Mouse (Mus musculus) limb, embryonic 14.5 days (tissue): ENCODE results near the gene Slc13a4. TPM values are rescaled to one million over a fixed set of nuclear protein-coding genes. Genes with fewer than 3 reads are reported as not detected.

Experiments
- ATAC-seq: fragments of 200-750 bp; cut with Nextera tagmentation; 2 replicates; pipeline ENCODE4 v1.8.0; 2017; ENCODE audit warnings: low read depth, moderate number of reproducible peaks, moderate TSS enrichment; ENCODE audit not compliant: low FRiP score
- DNase-seq: peaks from one replicate; pipeline ENCODE4 v3.0.0-alpha.2; 2015; ENCODE audit warnings: low spot score
- H3K27ac ChIP-seq: fragments of 300-500 bp; sonication (generic); replicated peaks from 2 replicates; pipeline ENCODE4 v1.5.1; 2014; ENCODE audit warnings: low read depth, mild to moderate bottlenecking, low read length, moderate library complexity, mixed read lengths
- H3K27me3 ChIP-seq: fragments of 300-500 bp; sonication (generic); 2 replicates; pipeline ENCODE4 v1.6.1; 2014; ENCODE audit warnings: low read length, mixed read lengths; ENCODE audit not compliant: control insufficient read depth, insufficient read depth
- H3K36me3 ChIP-seq: fragments of 300-500 bp; sonication (generic); 2 replicates; pipeline ENCODE4 v1.6.1; 2014; ENCODE audit warnings: mild to moderate bottlenecking, low read length, moderate library complexity, mixed read lengths; ENCODE audit not compliant: control insufficient read depth, insufficient read depth
- H3K4me1 ChIP-seq: fragments of 300-500 bp; sonication (generic); 2 replicates; pipeline ENCODE4 v1.6.1; 2014; ENCODE audit warnings: antibody characterized with exemption, low read length, mixed read lengths; ENCODE audit not compliant: control insufficient read depth, insufficient read depth
- H3K4me2 ChIP-seq: fragments of 300-500 bp; sonication (generic); replicated peaks from 2 replicates; pipeline ENCODE4 v1.6.1; 2014; ENCODE audit warnings: low read depth, mild to moderate bottlenecking, low read length, moderate library complexity; ENCODE audit not compliant: severe bottlenecking
- H3K4me3 ChIP-seq: fragments of 300-500 bp; sonication (generic); replicated peaks from 2 replicates; pipeline ENCODE4 v1.5.1; 2014; ENCODE audit warnings: low read length
- H3K9ac ChIP-seq: fragments of 300-500 bp; sonication (generic); 2 replicates; pipeline ENCODE4 v1.6.1; 2014; ENCODE audit warnings: mild to moderate bottlenecking, low read depth, low read length, moderate library complexity; ENCODE audit not compliant: severe bottlenecking
- H3K9me3 ChIP-seq: fragments of 300-500 bp; sonication (generic); 2 replicates; pipeline ENCODE4 v1.6.1; 2016; ENCODE audit warnings: low read length; ENCODE audit not compliant: control insufficient read depth
- POLR2A ChIP-seq: fragments of 200-500 bp; IDR thresholded peaks from 2 replicates; pipeline ENCODE4 v1.8.0; 2012; ENCODE audit warnings: inconsistent platforms, mild to moderate bottlenecking, moderate library complexity, borderline replicate concordance; ENCODE audit not compliant: insufficient read depth, insufficient read length; ENCODE audit errors: extremely low read depth
- WGBS: fragments of 180-500 bp; shearing (Covaris S2); extraction: QIAGEN DNeasy Blood & Tissue Kit; methylation state at CpG from one replicate; pipeline ENCODE4 v1.1.7; 2014; 5-methylcytosine and 5-hydroxymethylcytosine counted together
- polyA plus RNA-seq, 2 experiments: library from polyadenylated mRNA; depleted of rRNA in 1 of 2; stranded (reverse) in 1 of 2; unstranded in 1 of 2; fragments of >200 nt; fragmentation: Nextera tagmentation in 1 of 2; extraction: Ambion mirVana in 1 of 2; gene quantifications; 2 replicates each; pipeline versions ENCODE4 v1.2.1 to v1.2.3; 2012 to 2014

Slc13a4 gene
- polyA plus RNA-seq, 2 experiments = 0.30 to 0.33 TPM

DNA sequence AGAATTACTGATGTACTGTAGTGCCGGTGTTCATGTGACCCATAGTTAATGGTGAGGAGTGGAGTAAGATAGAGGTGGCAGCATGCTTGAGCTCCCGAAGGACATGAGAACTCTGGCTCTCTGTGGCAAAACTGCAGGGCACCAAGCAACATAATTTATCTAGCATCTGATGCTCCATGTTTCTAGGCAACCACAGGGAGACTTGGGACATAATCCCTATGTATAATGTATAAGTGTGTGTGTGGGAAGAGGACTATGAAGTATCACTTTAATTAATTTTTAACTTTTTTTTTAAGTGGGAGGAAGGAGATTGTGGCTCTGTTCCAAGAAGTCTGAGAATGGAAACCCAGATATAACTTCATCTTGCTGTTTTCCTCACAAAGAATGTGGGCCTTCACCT, 13.0 kb downstream of the Slc13a4 start:
- no peak overlapping the region for H3K9ac ChIP-seq
- H3K36me3 ChIP-seq = no peaks in the 10 kb centered on the region
- no peak for TF ChIP-seq POLR2A
- WGBS = 87% methylated on average over 2 of the region's 2 CpGs
- H3K9me3 ChIP-seq = no peaks in the 10 kb centered on the region
- H3K4me1 ChIP-seq = peaks cover 5% of the 10 kb centered on the region; the same call in 1 of the 2 replicates
- DNase-seq = no peak
- ATAC-seq = no peak
- no peak overlapping the region for H3K27ac ChIP-seq
- no peak overlapping the region for H3K4me2 ChIP-seq
- no peak overlapping the region for H3K4me3 ChIP-seq
- no peaks in the 10 kb centered on the region for H3K27me3 ChIP-seq

DNA sequence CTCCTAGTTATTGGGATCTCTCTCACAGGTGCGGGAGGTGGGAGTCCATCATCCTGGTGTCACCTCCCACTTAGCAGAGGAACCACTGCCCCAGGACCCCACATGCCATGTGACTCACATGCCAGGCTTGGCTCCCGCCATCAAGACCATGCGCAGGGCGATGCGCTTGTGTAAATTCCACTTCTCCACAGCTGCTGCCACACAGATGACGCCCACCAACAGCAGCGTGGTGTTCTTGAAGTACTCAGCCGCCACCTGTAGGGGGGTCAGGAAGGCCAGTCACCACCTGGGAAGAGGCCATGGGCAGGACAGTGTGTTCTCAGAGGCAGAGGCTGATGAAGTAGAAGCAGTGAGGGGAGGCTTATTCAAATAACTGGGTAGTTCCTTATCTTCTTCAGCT, 18.3 kb downstream of the Slc13a4 start:
- ATAC-seq = no peak
- TF ChIP-seq POLR2A = no peak
- Histone ChIP-seq H3K36me3 (no peaks in the 10 kb centered on the region), H3K4me2 (no peak overlapping the region), H3K27ac (no peak overlapping the region), H3K4me1 (peaks cover 8% of the 10 kb centered on the region; the same call in 1 of the 2 replicates), H3K9me3 (no peaks in the 10 kb centered on the region), H3K9ac (no peak overlapping the region), H3K27me3 (no peaks in the 10 kb centered on the region), H3K4me3 (no peak overlapping the region)
- no peak for DNase-seq
- 85% methylated on average over 8 of the region's 8 CpGs for WGBS

DNA sequence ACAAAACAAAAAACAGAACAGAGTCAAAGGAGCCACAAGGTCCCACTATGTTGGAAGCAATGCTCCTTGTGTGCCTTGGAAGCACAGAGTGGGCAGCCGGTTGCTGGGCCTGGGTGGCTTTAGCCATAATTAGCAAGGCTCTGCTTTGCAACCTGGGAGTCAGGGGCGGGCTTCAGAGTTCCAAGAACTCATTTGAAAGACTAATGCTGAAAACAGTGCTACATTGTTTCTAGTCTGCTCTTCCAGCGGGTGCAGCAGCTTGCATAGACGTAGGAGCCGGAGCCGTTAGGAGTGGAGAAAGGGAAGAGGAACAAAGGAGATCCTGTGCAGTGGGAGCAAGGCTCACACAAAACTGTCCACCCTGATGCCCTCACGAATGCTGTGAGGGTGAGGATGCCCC, 19.0 kb downstream of the Slc13a4 start:
- no peaks in the 10 kb centered on the region for H3K36me3 ChIP-seq
- no peaks in the 10 kb centered on the region for H3K27me3 ChIP-seq
- H3K4me2 ChIP-seq = no peak overlapping the region
- TF ChIP-seq POLR2A = no peak
- no peaks in the 10 kb centered on the region for H3K9me3 ChIP-seq
- H3K4me3 ChIP-seq = no peak overlapping the region
- DNase-seq = no peak
- no peak overlapping the region for H3K27ac ChIP-seq
- no peak overlapping the region for H3K9ac ChIP-seq
- no peak for ATAC-seq
- WGBS = 53% methylated on average over 7 of the region's 7 CpGs
- peaks cover 8% of the 10 kb centered on the region; the same call in 1 of the 2 replicates for H3K4me1 ChIP-seq

DNA sequence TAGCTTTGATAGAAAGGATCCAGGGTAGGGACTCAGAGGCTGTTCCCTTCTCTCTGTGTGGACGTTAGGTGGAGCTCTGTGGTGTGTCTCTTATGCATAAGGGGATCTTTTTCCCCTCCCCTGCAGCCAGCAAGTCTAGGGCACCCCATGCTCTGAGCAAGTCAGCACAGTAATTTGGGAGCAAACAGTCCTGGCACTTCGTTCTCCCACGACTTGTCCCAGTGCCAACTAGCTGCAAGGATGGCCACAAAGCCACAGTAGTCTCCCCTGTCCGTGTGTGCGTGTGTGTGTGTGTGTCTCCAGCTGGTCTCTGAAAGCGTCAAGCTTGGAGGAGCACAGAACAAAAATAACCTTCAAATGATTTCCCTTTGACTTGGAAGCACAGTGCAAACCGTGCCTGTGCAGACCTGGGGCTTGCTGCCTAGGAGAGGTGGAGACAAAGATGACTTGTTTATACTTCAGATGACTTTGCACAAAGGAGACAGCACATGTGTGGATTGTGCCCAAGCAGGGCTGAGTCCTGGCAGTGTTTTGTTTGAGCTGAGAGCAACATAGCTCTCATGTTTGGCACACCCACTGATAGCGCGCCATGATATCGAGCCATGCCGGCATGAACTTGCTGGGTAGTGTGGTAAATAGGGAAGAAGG, 19.7 kb downstream of the Slc13a4 start:
- Histone ChIP-seq H3K4me1 (peaks cover 8% of the 10 kb centered on the region; the same call in 1 of the 2 replicates), H3K36me3 (no peaks in the 10 kb centered on the region), H3K9ac (no peak overlapping the region), H3K4me3 (no peak overlapping the region), H3K27me3 (no peaks in the 10 kb centered on the region), H3K9me3 (no peaks in the 10 kb centered on the region), H3K4me2 (no peak overlapping the region), H3K27ac (no peak overlapping the region; the same call in 1 of the 2 replicates)
- WGBS = 67% methylated on average over 11 of the region's 11 CpGs
- no peak for TF ChIP-seq POLR2A
- ATAC-seq (no peak), DNase-seq (peak; percentile 48)

DNA sequence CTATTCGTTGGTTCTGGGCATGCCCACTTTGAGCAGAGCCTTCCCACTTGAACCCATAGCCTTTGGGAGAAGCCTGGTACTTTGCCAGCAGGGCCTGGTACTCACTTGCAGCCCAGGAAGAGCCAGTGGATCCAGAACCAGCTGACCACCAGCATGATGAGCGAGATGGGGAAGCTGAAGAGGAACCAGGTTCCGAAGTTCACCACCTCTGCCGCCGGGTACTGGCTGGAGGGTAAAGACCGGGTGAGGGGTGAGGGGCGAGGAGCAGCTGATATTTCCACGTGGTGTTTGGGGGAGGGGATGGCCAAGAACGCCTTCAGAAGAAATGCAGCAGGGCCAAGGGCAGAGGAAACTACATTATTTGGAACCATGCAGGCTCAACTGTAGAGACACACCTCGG, 28.6 kb downstream of the Slc13a4 start:
- Histone ChIP-seq H3K36me3 (no peaks in the 10 kb centered on the region), H3K27me3 (no peaks in the 10 kb centered on the region), H3K4me1 (no peaks in the 10 kb centered on the region), H3K9me3 (no peaks in the 10 kb centered on the region), H3K4me2 (no peak overlapping the region), H3K27ac (no peak overlapping the region), H3K9ac (no peak overlapping the region), H3K4me3 (no peak overlapping the region)
- ATAC-seq (no peak), DNase-seq (no peak)
- TF ChIP-seq POLR2A = no peak
- WGBS = 94% methylated on average over 9 of the region's 10 CpGs
